Mouse (Mus musculus) large intestine, adult 2 months (tissue): Measurements from ENCODE around the gene Gm43720. TPM values are rescaled to one million over a fixed set of nuclear protein-coding genes. Genes with fewer than 3 reads are reported as not detected.

Experiments used
- DNase-seq: peaks from one replicate; pipeline ENCODE4 v3.0.0-alpha.2; 2012; ENCODE audit warnings: low read depth, low spot score
- WGBS: fragments of 180-500 bp; shearing (Covaris S2); methylation state at CpG from one replicate; pipeline ENCODE4 v1.1.7; 2018; 5-methylcytosine and 5-hydroxymethylcytosine counted together
- polyA plus RNA-seq: library from polyadenylated mRNA; depleted of rRNA; stranded (reverse); fragments of >200 nt; gene quantifications from 2 replicates; pipeline ENCODE4 v1.2.3, GENCODE M21; 2012; rRNA removed

The Gm43720 gene
- polyA plus RNA-seq = not detected in 2 replicates

DNA sequence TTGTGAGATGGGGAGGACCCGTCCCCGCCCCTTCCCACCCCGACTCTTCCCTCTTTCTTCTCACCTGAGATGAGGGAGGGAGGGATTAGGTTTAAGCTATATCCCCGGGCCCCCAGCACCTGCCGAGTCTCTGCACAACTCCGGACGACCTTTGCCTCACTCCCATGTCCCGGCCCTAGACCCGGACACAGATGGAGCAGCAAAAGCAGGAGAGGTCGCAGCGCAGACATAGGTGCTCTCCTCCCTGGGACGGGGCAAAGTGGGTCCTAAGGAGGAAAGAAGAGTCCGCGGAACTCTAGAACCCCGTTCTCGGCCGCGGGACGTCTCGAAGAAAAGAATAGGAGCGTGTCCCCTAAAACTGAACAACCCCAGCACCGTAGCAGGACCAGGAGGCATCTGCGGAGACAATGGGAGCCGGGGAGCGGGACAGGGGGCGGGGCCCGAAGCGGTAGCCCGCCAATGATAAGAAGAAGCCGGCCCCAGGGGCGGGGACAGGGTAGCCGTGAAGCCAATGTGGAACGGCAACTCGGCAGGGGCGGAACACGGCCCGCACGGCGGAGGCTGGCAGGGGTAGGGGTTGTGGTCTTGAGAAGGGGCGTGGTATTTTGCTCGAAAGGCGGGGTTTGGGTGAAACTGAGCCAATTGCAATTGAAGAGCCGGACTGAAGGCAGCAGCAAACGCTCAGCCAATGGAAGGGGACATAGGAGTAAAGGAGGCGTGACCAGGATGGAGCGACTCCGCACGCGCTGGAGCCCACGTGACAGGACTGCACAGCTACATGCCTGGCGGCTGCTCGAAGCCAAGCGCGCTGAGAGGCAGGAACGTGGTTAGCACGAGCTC lies at the start of gene Gm43720, which contains the start of the genes Gpc2 and Stag3:
Gm43720 (minus strand) TSS at position 374 of the 840 bp plus-strand sequence.
Gpc2 (minus strand) TSS at position 421 of the 840 bp plus-strand sequence.
Stag3 (plus strand) TSS at position 656 of the 840 bp plus-strand sequence.
- WGBS = 1% methylated on average over 56 of the region's 56 CpGs
- no peak for DNase-seq

DNA sequence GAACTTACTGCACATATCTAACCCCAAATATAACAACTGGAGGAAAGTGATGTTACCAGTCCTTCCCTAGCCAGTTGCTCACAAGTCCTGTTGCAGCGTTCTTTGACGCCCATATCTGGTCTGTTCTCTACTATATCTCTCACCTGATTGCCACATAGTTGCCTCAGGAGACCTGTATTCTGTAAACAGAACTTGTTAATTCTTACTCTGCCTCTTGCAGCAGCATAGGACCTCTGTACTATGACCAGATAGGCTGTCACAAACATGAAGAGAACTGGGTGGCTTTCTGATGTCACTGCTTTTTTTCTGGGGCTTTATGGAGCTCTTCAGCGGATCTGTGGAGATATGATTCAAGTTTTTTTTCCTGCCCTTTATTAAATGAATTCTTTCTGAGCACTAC lies 33.0 kb upstream of the Gm43720 start:
- no peak for DNase-seq
- 85% methylated on average over 3 of the region's 3 CpGs for WGBS

DNA sequence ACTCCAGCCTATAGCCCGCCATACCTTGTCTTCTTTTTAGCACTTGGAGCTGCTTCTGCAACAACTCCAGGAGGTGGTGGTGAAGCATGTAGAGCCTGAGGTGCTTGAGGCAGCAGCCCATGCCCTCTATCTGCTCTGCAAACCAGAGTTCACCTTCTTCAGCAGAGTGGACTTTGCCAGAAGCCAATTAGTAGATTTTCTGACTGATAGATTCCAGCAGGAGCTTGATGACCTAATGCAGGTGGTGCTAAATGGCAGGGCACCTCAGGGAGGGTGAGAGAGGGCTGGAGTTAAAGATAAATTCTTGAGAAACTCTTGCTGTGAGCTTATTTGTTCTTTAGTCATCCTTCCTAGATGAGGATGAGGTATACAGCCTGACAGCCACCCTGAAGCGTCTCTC lies 19.9 kb upstream of the Gm43720 start:
- 75% methylated on average over 2 of the region's 2 CpGs for WGBS
- no peak for DNase-seq

DNA sequence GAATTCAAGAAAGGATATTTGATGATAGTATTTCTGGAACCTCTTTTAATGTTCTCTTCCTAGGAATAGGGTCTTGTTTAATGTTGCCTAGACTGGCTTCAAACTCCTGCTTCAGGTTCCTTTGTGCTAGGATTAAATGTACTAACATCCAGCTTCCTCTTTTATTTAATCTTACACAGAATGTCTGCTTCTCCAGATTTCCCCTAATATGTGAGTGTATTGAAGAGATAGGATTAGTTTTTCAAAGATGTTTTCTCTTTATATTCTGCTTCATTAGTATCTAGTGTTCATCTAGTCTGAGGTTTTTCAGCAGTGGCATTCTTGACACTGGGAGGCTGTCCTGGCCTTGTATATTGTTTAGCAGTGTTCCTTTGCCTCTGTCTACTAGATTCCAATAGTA lies 14.4 kb upstream of the Gm43720 start:
- no peak for DNase-seq

DNA sequence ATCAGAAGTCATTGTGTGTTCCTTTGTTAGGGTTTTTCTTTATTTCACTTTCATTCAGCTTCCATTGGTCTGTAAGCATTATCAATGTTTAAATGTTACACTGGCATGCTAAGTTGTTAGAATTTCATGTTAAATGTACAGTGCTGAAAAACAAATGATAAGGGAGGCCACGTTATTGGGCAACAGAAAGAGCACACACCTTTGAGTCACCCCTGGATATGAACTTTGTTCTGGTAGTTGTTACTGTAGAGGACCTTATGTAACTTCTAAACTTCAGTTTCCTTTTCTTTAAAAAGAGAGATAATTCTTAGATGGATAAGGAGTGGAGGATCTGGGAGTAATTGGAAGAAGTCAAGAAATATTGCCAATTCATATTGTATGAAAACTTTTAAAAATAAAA lies 11.9 kb upstream of the Gm43720 start:
- DNase-seq = no peak
- 33% methylated on average over 1 of the region's 1 CpGs for WGBS

DNA sequence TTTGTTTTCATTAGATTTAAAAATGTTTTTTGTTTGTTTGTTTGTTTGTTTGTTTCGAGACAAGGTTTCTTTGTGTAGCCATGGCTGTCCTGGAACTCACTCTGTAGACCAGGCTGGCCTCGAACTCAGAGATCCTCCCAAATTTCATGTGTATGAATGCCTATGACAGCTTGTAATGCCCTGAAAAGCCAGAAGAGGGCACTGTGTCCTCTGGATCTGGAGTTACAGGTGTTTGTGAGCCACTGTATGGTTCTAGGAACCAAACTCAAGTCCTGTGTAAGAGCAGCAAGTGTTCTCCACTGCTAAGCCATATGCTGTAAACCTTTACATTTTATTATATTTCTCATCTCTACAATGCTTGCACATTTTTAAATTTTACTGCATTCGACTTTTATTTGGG lies 8.1 kb upstream of the Gm43720 start:
- DNase-seq = no peak
- 71% methylated on average over 3 of the region's 3 CpGs for WGBS

DNA sequence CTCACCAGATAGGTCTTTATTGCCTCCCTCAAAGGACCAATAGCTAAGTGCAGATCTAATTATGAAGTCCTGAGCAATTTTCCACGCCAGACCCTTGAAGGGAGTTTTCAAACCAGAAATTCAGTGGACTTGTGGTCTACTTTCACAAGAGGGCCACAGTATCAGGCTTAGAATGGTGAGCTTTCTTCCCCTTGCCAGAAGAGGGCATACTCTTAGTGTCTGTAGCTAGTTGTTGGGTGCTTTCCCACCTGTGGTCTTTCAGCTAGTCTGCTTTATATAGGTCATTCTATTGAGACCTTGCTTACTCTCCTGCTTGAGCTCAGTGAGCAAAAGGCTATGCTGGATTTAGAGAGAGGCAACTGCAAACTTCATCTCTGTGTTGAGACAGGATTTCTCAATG lies 3.8 kb upstream of the Gm43720 start:
- 71% methylated on average over 1 of the region's 1 CpGs for WGBS
- no peak for DNase-seq

DNA sequence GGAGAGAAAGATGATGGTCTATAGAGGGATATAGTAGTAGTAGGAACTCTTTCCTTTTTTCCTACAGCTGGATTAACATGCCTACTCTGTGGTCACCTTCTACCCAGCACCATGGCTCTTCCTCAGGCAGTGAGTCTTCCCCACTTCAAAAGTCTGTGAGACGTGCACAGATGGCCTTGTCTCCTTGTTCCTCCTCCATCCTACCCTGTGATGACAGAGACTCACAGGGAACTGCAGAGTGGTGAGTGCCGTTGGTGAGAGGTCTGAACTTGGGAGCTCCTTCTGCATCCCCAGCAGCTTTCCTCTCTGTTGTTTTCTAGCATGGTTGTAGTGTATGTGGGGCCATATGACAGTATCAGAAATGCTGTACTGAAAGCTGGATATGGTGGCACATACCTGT lies 2.0 kb upstream of the Gm43720 start:
- 82% methylated on average over 2 of the region's 2 CpGs for WGBS
- no peak for DNase-seq

DNA sequence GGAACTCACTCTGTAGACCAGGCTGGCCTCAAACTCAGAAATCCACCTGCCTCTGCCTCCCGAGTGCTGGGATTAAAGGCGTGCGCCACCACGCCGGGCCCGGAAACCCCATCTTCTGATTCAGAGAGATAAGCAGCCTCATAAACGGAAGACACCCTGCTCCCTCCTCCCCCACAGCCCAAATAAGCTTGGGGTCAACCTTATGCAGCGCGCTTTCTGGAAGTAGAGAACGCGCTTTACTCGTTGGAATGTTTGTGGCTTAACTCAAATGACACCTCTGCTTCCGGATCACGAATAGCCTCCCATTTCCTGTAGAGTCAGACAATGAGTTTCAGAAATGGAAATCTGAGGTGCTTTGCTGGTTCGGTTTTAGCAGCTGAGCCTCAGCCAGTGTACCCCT lies 1.1 kb upstream of the Gm43720 start:
- no peak for DNase-seq

DNA sequence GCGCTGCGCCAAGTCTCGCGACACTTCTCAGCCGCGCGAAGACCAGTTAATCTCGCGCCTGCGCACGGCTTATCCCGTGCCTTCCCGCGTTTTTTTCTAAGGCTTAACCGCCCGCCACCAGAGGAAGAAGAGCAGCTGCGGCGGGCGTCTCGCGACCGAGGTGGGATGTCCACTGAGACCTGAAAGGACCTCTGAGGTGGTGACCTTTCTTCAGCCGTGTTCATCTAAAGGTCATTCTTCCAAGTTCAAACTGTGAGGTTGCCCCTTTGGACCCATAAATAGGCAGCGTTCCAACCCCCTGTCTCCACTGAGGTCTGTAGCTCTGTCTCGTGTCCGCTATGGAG lies 639 bp upstream of the Gm43720 start:
- 28% methylated on average over 26 of the region's 26 CpGs for WGBS
- no peak for DNase-seq

More for the DNA sequence above, 1.1 kb upstream of the Gm43720 start:
- 97% methylated on average over 15 of the region's 15 CpGs for WGBS

DNA sequence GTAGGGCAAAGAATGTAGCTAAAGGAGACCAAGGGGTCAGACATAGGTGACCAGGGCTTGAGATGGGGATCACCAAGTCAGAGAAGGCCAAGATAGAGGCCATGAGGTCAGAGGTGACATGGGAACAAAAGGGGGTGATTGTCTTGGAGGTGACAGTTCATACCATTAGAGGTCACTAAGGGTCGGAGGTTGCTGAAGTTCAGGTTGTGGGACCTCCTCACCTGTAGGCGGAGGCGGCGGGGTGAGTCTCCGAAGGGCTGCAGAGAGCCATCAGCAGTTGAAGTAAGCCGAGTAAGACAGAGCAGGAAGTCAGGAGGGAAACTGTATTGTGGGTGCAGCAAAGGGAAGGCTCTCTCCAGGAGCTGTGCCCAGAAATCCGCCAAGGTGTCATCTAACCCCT lies 1.8 kb downstream of the Gm43720 start:
- WGBS = 93% methylated on average over 7 of the region's 7 CpGs
- no peak for DNase-seq

DNA sequence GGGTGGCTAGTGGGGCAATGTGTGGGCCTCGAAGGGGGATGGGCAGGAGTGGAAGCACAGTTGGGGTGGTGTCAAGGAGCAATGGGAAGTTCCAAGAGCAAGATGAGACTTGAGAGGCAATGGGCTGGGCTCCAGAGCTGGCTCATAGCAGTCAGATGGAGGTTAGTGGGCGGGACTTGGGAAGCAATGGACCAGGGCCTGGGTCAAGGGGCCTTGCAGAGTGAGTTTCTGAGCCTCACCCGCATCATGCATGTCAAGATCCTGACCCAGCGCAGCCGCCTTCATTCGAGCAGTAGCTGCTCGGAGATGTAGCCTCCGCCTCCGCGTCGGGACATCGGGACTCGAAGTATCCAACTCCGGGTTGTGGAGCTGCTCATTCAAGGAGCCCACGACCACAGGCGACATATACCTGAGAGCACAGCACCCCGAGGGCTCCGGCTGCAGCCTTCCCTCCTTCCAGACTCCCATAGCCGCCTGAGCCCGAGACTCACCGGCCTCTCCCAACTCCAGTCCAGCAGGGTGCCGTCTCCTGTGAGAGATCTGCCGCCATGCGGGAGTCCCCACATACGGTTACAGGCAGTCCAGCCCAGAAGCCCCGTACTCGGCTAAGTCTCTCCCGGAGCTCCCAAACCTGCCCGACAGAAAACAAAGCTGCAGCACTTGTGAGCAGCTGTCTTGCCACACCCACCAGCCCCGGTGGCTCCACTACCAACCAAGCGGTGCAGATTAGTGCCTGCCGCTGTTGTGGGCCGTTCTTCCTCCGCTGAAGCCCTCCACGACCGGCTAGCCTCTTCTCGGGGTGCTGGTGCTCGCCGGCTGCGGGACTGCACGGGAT lies 4.3 kb downstream of the Gm43720 start:
- WGBS = 47% methylated on average over 41 of the region's 41 CpGs
- DNase-seq = no peak

DNA sequence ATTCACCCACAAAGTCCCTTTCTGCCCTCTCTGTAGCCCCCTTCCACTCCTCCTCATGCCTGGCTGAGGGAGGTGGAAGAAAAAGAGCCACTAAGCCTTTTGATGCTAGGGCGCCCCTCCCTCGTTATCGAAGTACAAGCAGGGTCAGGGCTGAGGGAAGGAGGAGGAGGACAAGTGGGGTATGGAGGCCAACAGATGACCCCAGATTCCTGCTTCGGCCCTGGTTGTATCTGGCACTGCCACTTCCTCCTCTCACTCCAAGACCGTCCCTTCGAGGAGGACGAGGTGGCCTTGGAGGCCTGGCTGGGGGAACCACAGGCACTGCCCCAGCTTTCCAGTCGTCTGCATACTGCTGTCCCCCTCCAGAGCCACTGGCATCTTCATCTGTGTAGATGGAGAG lies 5.6 kb downstream of the Gm43720 start:
- 82% methylated on average over 8 of the region's 8 CpGs for WGBS
- no peak for DNase-seq

DNA sequence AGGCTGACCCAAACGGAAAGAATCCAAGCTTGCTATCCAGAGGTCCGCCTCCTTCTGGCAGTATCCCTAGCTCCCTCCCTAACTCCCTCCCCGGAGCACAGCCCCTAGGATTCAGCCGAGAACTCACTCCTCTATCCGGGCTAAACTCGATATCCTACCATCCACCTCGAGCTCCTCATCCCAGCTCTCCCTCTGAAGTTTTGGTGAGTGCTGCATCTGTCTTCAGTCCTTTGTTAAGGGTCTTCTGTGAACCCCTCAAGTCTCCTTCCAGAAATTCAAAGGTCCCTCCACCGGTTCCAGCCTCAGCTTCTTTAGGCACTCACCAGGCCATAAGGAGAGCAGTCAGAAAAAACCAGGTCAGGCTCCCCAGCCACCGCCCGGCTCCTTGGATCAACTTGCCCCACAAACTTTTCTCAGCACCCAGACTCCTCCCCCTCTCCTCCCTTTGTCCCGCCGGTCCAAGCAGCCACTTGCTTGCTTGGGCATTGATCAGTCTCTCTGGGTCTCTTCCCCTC lies 7.3 kb downstream of the Gm43720 start, which contains the start of gene Gal3st4:
Gal3st4 (minus strand) TSS at position 432 of the 515 bp plus-strand sequence.
- no peak for DNase-seq
- WGBS = 5% methylated on average over 12 of the region's 12 CpGs

DNA sequence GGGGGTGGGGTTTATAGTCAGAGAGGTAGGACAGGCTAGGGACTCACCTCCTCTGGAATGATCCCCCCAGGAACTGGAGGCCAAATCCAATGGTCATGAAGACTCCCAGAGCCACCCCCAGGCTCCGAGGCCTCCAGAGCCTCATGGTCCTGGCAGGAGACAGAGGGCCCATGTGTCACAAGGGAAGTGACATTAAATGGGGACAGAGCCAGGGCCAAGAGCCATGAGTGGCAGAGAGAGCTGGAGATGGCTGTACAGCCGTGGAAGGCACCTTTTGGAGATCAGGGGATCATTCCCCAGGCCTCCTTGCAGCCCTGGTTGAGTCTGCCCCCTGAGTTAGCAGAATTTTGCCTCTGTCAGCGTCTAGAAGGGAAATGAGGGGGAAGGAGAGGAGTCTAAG lies 8.5 kb downstream of the Gm43720 start:
- WGBS = 70% methylated on average over 3 of the region's 3 CpGs
- no peak for DNase-seq

DNA sequence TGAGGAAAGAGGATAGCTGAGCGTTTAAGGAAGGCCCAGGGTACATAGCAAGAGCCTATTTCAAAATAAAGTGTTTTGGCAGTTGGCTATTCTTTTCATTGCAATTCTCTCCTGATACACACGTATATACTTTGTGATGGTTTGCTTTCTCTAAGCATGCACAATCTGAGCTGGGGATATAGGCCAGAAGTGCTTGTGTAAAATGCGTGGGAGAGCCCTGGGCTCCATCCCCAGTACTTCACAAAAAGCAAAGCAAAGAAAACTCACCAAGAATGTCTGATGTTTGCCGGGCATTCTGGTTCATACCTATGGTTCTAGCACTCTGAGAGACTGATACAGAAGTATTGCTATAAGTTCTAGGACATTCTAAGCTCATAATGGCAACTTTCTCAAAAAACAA lies 10.8 kb downstream of the Gm43720 start:
- DNase-seq = no peak
- WGBS = 77% methylated on average over 4 of the region's 4 CpGs

DNA sequence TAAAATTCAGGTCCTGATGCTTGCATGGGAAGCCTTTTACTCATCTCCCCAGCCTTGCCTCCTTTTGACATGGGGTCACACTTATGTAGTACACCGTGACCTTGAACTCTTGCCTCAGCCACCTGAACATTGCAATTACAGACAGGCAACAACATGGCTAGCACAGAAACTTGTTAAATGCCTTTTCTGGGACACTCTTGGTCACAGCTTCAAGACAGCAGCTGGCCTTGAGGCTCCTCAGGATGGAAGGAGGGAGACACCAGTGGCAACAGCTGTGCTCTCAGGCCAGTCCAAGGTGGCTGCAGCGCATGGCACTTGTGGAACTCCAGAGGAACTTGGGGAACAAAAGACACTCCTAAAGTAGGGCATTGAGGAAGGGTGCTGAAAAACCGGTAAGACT lies 12.6 kb downstream of the Gm43720 start:
- 89% methylated on average over 3 of the region's 3 CpGs for WGBS
- DNase-seq = no peak

DNA sequence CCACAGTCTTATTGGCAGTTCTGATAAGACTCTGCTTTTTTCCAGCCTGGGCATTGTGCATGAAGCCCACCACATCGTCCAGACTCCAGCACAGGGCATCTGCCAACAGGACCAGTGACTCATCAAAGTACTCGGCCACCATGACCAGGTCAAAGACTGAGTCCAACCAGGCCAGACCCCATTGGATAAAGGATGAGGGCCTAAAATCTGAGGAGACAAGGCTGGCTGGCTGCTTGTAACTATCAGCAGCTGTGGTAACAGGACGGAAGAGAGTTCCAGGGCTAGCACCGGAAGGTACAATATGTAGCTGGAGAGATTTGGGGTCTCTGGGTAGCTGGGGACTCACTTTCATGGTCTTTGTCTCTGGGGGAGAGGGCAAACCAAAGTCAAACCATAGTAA lies 14.0 kb downstream of the Gm43720 start:
- 96% methylated on average over 4 of the region's 4 CpGs for WGBS
- no peak for DNase-seq

DNA sequence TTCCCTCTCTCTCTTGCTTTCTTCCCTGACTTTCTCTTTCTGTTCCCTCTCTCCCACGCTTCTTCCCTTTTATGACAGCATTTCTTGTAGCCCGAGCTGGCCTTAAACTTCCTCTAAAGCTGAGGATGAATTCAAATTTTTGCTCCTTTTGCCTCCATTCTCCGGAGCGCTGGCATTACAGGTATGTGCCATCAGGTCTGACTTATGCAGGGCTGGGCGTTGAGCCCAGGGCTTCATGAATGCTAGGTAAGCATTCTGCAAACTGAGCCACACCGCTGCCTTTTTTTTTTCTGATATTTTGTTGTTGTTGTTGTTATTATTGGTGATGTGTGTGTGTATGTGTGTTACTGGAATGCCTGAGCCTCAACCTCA lies 15.6 kb downstream of the Gm43720 start:
- 6% methylated on average over 6 of the region's 6 CpGs for WGBS

More for the DNA sequence above, 15.6 kb downstream of the Gm43720 start:
- no peak for DNase-seq
